Mouse (Mus musculus) CH12.LX (cell line): ENCODE measurements at regions not wholly inside any gene's neighbourhood (a gene's known extent, or its start where the extent isn't known, plus 50 kb on each side); places are given as distances from the start of the nearest gene placed in this dataset.

Experiments
- DNase-seq: peaks from one replicate; pipeline ENCODE4 v3.0.0-alpha.2; 2013; ENCODE audit errors: extremely low read depth
- H3K27ac ChIP-seq: 2 replicates; pipeline ENCODE4 v1.5.1; 2012; ENCODE audit warnings: low read depth, mild to moderate bottlenecking, control low read depth, moderate library complexity; ENCODE audit not compliant: insufficient read depth
- H3K27me3 ChIP-seq: replicated peaks from 2 replicates; pipeline ENCODE3; 2012; ENCODE audit warnings: inconsistent platforms
- H3K36me3 ChIP-seq, 2 experiments: replicated peaks in 1 of 2; 2 replicates each; pipeline versions ENCODE3 to v1.6.1; 2012; ENCODE audit warnings: inconsistent platforms in 1 of 2, low read length in 1 of 2, mild to moderate bottlenecking in 1 of 2, mixed read lengths in 1 of 2, moderate library complexity in 1 of 2; ENCODE audit not compliant: control insufficient read depth in 1 of 2, insufficient read depth in 1 of 2
- H3K4me1 ChIP-seq, 2 experiments: 2 replicates each; pipeline ENCODE4 v1.6.1; 2012; ENCODE audit warnings: inconsistent platforms in 1 of 2, moderate library complexity in 1 of 2; ENCODE audit not compliant: insufficient read depth in 2 of 2, control insufficient read depth in 1 of 2
- H3K4me2 ChIP-seq: 2 replicates; pipeline ENCODE4 v1.6.1; 2012; ENCODE audit warnings: low read depth, mild to moderate bottlenecking, control low read depth; ENCODE audit not compliant: poor library complexity, insufficient read depth, severe bottlenecking
- H3K4me3 ChIP-seq, 3 experiments: fragments of 150-350 bp in 1 of 3; sonication (generic) in 1 of 3; replicated peaks in 1 of 3; 2 replicates each; pipeline versions ENCODE3 to v1.5.1; 2011 to 2012; ENCODE audit warnings: low read depth in 2 of 3, low read length in 2 of 3, mild to moderate bottlenecking in 2 of 3, moderate library complexity in 2 of 3, control low read depth in 1 of 3, improper control_type of control experiment in 1 of 3, inconsistent platforms in 1 of 3, mixed read lengths in 1 of 3; ENCODE audit not compliant: poor library complexity in 1 of 3
- H3K79me2 ChIP-seq: replicated peaks from 2 replicates; pipeline ENCODE4 v1.6.1; 2012; ENCODE audit warnings: mild to moderate bottlenecking, moderate library complexity; ENCODE audit not compliant: control insufficient read depth, poor library complexity, insufficient read depth, severe bottlenecking; ENCODE audit errors: extremely low read depth
- H3K9ac ChIP-seq: 2 replicates; pipeline ENCODE4 v1.6.1; 2012; ENCODE audit warnings: low read depth, mild to moderate bottlenecking, control low read depth, moderate library complexity; ENCODE audit not compliant: insufficient read depth
- H3K9me3 ChIP-seq: replicated peaks from 2 replicates; pipeline ENCODE3; 2012; ENCODE audit warnings: low read length, inconsistent platforms, mixed read lengths
- BHLHE40 ChIP-seq: IDR thresholded peaks from 2 replicates; pipeline ENCODE4 v1.6.1; 2011; ENCODE audit warnings: mild to moderate bottlenecking, low read depth, low read length, improper control_type of control experiment
- CHD2 ChIP-seq: IDR thresholded peaks from 2 replicates; pipeline ENCODE4 v1.6.1; 2011; ENCODE audit warnings: low read length, improper control_type of control experiment
- CTCF ChIP-seq, 2 experiments: IDR thresholded peaks in 1 of 2; conservative IDR thresholded peaks in 1 of 2; 2 replicates each; pipeline ENCODE4 v1.5.1; 2011 to 2012; ENCODE audit warnings: low read depth in 2 of 2, low read length in 2 of 2, improper control_type of control experiment in 1 of 2, inconsistent platforms in 1 of 2, mild to moderate bottlenecking in 1 of 2, moderate library complexity in 1 of 2
- ELF1 ChIP-seq: IDR thresholded peaks from 2 replicates; pipeline ENCODE4 v1.6.1; 2014; ENCODE audit warnings: low read depth, mild to moderate bottlenecking, inconsistent platforms, low read length, improper control_type of control experiment
- EP300 ChIP-seq: IDR thresholded peaks from 2 replicates; pipeline ENCODE4 v1.6.1; 2011; ENCODE audit warnings: low read length, improper control_type of control experiment
- GABPA ChIP-seq: IDR thresholded peaks from 2 replicates; pipeline ENCODE4 v1.6.1; 2012; ENCODE audit warnings: low read depth, low read length, improper control_type of control experiment, inconsistent platforms; ENCODE audit not compliant: insufficient replicate concordance
- JUN ChIP-seq: IDR thresholded peaks from 2 replicates; pipeline ENCODE4 v1.6.1; 2011; ENCODE audit warnings: low read depth, mild to moderate bottlenecking, low read length, improper control_type of control experiment, moderate library complexity; ENCODE audit not compliant: insufficient read depth
- KAT2A ChIP-seq: IDR thresholded peaks from 2 replicates; pipeline ENCODE4 v1.6.1; 2012; ENCODE audit warnings: low read length, improper control_type of control experiment, inconsistent platforms; ENCODE audit not compliant: insufficient replicate concordance
- MAX ChIP-seq: IDR thresholded peaks from 2 replicates; pipeline ENCODE4 v1.6.1; 2011; ENCODE audit warnings: low read length, improper control_type of control experiment
- MXI1 ChIP-seq: IDR thresholded peaks from 2 replicates; pipeline ENCODE4 v1.6.1; 2011; ENCODE audit warnings: mild to moderate bottlenecking, low read depth, low read length, improper control_type of control experiment
- MYC ChIP-seq: IDR thresholded peaks from 2 replicates; pipeline ENCODE4 v1.6.1; 2011; ENCODE audit warnings: low read depth, mild to moderate bottlenecking, improper control_type of control experiment, low read length
- NELFE ChIP-seq: IDR thresholded peaks from 2 replicates; pipeline ENCODE4 v1.6.1; 2011; ENCODE audit warnings: low read depth, low read length, improper control_type of control experiment
- PAX5 ChIP-seq: IDR thresholded peaks from 2 replicates; pipeline ENCODE4 v1.6.1; 2012; ENCODE audit warnings: low read length, inconsistent platforms, mixed read lengths
- RAD21 ChIP-seq: IDR thresholded peaks from 2 replicates; pipeline ENCODE4 v1.6.1; 2011; ENCODE audit warnings: low read depth, mild to moderate bottlenecking, low read length, improper control_type of control experiment, moderate library complexity
- RCOR1 ChIP-seq: conservative IDR thresholded peaks from 2 replicates; pipeline ENCODE4 v1.6.1; 2012; ENCODE audit warnings: low read depth, mild to moderate bottlenecking, inconsistent platforms, low read length, improper control_type of control experiment
- SMC3 ChIP-seq: IDR thresholded peaks from 2 replicates; pipeline ENCODE4 v1.6.1; 2011; ENCODE audit warnings: low read depth, low read length, improper control_type of control experiment
- USF1 ChIP-seq: IDR thresholded peaks from 2 replicates; pipeline ENCODE4 v1.6.1; 2014; ENCODE audit warnings: low read depth, mild to moderate bottlenecking, inconsistent platforms, low read length, improper control_type of control experiment
- ZMIZ1 ChIP-seq: IDR thresholded peaks from 2 replicates; pipeline ENCODE4 v1.6.1; 2012; ENCODE audit warnings: low read depth, mild to moderate bottlenecking, inconsistent platforms, low read length, improper control_type of control experiment
- ZNF384 ChIP-seq: IDR thresholded peaks from 2 replicates; pipeline ENCODE4 v1.6.1; 2012; ENCODE audit warnings: low read depth, low read length, improper control_type of control experiment, inconsistent platforms
- dilution Hi-C: fragments of 300-500 bp; cut with MboI; formaldehyde crosslinking; loops from 2 replicates; pipeline ENCODE4 v1.14.3; 2020; ENCODE audit warnings: low sequenced_read_pairs; ENCODE audit not compliant: extremely low pct_unique_long_range_greater_than_20kb, extremely low pct_ligation_motif_present
- in situ Hi-C: fragments of 300-500 bp; cut with MboI; formaldehyde crosslinking; loops from 3 replicates; pipeline ENCODE4 v1.14.3; 2019; ENCODE audit warnings: low sequenced_read_pairs, low pct_ligation_motif_present, low pct_unique_long_range_greater_than_20kb, mixed read lengths

GRCm38 (mm10) chr4:81501802-81502201 is 59.2 kb upstream of the Mpdz start:
- dilution Hi-C loops, result no loop called here
- no peaks in the 10 kb centered on the region for H3K9me3 ChIP-seq
- H3K4me3 ChIP-seq, result no peak overlapping the region

GRCm38 (mm10) chr4:81498133-81498532 is 55.5 kb upstream of the Mpdz start:
- Histone ChIP-seq H3K27ac (no peak overlapping the region), H3K4me1 (no peaks in the 10 kb centered on the region), H3K4me3 (no peak overlapping the region), H3K9me3 (no peaks in the 10 kb centered on the region), H3K4me2 (no peak overlapping the region), H3K36me3 (no peaks in the 10 kb centered on the region), H3K27me3 (no peaks in the 10 kb centered on the region)
- in situ Hi-C loops (no loop called here), dilution Hi-C loops (no loop called here)
- DNase-seq, result peak; percentile 3
- TF ChIP-seq BHLHE40 (no peak), CTCF (conservative IDR thresholded peaks at IDR 0.05 in 1 of 2, IDR thresholded peaks at IDR 0.05 in 1 of 2; ENCODE audit: low read depth in 2 of 2, low read length in 2 of 2) (peak in 1 of 2 experiments; percentile 35; a peak in 2 of 4 replicates), MAX (no peak), ZNF384 (peak; percentile 39; the same call in 1 of the 2 replicates), ZMIZ1 (no peak), RAD21 (peak; percentile 40), EP300 (no peak), PAX5 (no peak), RCOR1 (no peak), NELFE (no peak), SMC3 (no peak), MXI1 (no peak), ELF1 (no peak), GABPA (no peak), KAT2A (no peak), JUN (no peak)
- TF ChIP-seq, all 38 proteins: peak for 3
- H3K9ac ChIP-seq, result no peak overlapping the region
- H3K79me2 ChIP-seq, result no peaks in the 10 kb centered on the region

More at GRCm38 (mm10) chr4:81501802-81502201, 59.2 kb upstream of the Mpdz start:
- Histone ChIP-seq H3K36me3 (no peaks in the 10 kb centered on the region), H3K4me2 (no peak overlapping the region), H3K4me1 (no peaks in the 10 kb centered on the region), H3K9ac (no peak overlapping the region), H3K27me3 (no peaks in the 10 kb centered on the region), H3K79me2 (no peaks in the 10 kb centered on the region), H3K27ac (no peak overlapping the region)
- TF ChIP-seq MXI1, result no peak
- TF ChIP-seq USF1, result no peak
- TF ChIP-seq EP300, result no peak
- no peak for TF ChIP-seq CHD2
- TF ChIP-seq PAX5, result no peak
- no peak for TF ChIP-seq ELF1
- TF ChIP-seq MYC, result no peak
- no peak for TF ChIP-seq RAD21
- in situ Hi-C loops, result no loop called here
- DNase-seq, result no peak
